Mouse (Mus musculus): ENCODE measurements around the gene Lrp2.

- TF ChIP-seq POLR2A (IDR thresholded peaks at IDR 0.05; ENCODE audit: insufficient read depth, low read depth, low read length) (no peak), CTCF (IDR thresholded peaks at IDR 0.05; ENCODE audit: insufficient read depth, low read depth, low read length) (no peak)
These were observed 2.0 kb upstream of the Lrp2 start for GRCm38 (mm10) chr2:69587896-69588295.
